Mouse (Mus musculus) granulocyte monocyte progenitor cell, adult 5-6 weeks (primary cell): Measurements from ENCODE around the gene Hs3st5. TPM values are rescaled to one million over a fixed set of nuclear protein-coding genes. Genes with fewer than 3 reads are reported as not detected.
"Not testable (repeated sequence)": the region's sequence is repeated elsewhere in the genome, so short reads cannot be mapped to it uniquely, and the experiment has no call there.

Experiments used
- ATAC-seq: replicated peaks from 2 replicates; pipeline ENCODE4 v1.8.0; 2016; ENCODE audit warnings: mild to moderate bottlenecking, moderate TSS enrichment, inconsistent platforms; ENCODE audit not compliant: poor library complexity, severe bottlenecking
- total RNA-seq, 2 experiments: library from RNA; stranded (forward) in 1 of 2; stranded (reverse) in 1 of 2; fragments of 200-712, 200-1000 nt in 1 of 2; fragments of >200 nt in 1 of 2; fragmentation: Nextera tagmentation in 1 of 2; gene quantifications; 2 replicates each; pipeline ENCODE4 v1.2.3; 2014 to 2017

The Hs3st5 gene
- total RNA-seq (2014; fragmentation: Nextera tagmentation) (not detected in 2 replicates), total RNA-seq (2017) (not detected in 2 replicates)

- ATAC-seq, result peak; percentile 70
Measured at GRCm38 (mm10) chr10:36506727-36507555, at the start of gene Hs3st5. Gene Hs3st5, plus strand, starts transcription at chr10:36506814.

GRCm38 (mm10) chr10:36468664-36469063 lies 38.0 kb upstream of the Hs3st5 start:
- ATAC-seq, result no peak

DNA sequence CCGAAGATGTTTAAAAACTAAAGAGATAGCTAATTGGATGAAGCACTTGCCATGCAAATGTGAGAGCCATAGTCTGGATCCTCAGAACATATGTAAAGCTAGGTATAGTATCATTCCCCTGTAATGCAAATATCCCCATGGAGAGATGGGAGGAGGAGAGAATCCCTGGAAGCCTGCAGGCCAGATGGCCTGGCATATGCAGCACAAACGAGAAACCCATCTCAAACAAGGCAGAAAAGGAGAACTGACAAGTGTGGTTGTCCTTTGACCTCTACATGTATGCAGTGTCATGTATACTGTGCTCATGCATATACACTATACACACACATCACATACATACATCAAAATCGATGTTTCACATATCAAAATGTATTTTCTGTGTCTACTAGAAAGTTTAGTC lies 35.5 kb upstream of the Hs3st5 start:
- ATAC-seq, result no peak

DNA sequence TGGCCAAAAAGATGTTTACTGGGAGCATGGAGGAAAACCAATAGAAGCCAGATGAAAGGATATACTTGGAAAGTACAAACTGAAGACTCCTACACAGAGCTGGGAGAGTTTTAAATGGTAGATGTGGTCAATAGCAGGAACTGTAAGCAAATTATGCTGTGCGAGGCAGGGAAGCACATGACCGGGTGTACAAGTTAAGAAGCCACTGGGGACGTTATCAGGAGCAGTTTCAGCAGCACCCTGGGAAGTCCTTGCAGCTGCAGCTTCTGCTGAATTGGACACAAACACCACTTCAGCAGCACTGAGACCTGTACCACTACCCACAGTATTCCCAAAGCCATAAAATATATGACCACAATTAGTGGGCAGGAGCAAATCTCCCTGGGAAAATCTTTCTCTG lies 31.8 kb upstream of the Hs3st5 start:
- ATAC-seq, result no peak

- no peak for ATAC-seq
Measured at GRCm38 (mm10) chr10:36477543-36477942, 29.1 kb upstream of the Hs3st5 start.

GRCm38 (mm10) chr10:36483362-36483761 lies 23.3 kb upstream of the Hs3st5 start:
- no peak for ATAC-seq

GRCm38 (mm10) chr10:36484011-36484410 lies 22.6 kb upstream of the Hs3st5 start:
- no peak for ATAC-seq

DNA sequence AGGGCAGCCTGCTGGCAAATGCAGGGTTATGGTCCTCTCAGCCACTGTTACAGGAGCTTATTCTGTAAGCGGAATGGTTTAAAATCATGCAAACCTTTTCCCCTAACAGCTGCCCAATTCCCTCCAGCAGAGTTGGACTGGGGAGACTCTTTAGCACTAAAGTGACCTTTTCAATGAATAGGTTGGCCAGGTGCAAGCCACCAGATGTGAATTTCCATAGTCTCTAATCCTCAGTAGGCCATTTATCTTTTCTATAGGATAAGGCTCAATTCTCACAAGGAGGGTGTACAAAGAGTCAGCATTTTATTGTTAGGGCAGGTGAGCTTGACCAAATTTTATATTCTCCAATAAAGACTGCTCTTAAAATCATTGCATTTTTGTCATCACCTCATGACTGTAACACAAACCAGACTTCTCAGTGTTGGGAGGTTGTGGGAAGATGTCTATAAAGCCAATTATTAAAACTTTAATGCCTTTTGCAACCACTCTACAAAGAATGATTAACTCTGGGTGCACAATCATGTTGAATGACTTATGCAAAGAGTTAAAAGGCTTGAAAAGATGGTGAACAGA lies 21.8 kb upstream of the Hs3st5 start:
- no peak for ATAC-seq

GRCm38 (mm10) chr10:36493566-36493965 lies 13.0 kb upstream of the Hs3st5 start:
- no peak for ATAC-seq

DNA sequence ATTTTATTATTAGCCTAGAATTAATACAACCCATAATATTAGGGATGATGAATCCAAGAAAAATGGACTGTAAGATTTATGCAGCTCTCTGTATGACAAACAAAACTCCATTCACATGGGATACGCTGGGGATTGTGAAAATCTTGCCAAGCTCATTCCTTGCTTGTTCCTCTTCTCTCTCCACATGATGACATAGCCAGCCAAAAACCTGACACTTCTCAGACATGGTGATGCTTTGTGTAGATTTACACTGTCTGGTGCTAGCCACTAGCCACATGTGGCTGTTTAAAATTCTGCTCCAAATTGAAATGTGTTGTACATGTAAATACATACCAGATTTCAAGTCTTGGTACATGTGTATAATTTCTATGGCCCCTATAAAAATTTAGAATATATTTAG lies 6.9 kb upstream of the Hs3st5 start:
- ATAC-seq, result no peak

- no peak for ATAC-seq
Measured at GRCm38 (mm10) chr10:36506033-36506726, 434 bp upstream of the Hs3st5 start.

- ATAC-seq, result no peak
Measured at GRCm38 (mm10) chr10:36507556-36507870, 899 bp downstream of the Hs3st5 start.

DNA sequence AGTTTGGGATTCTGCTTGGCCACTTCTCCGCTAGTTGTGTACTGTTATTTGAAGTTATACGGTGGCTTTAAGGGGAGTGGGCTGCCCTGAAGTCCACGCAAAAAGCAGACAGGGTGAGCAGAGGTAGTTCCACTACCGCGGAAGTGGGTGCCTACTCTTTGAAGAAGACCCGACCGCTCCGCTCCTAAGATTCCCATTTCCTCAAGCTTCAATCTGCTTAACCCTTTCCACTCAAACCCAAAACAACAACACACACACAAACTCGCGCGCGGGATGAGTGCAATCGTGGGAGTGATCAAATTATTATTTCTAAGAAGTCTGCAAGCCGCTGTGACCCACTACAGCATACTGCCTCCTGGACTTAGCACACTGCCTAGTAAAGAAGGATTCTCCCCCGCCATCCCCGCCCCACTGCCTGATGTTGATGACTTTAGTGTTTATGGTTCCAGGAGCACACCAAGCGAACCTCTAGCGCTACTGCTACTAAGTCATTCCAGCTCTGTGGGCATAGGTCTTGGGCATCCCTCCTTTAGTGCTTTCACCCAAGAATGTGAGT lies 1.5 kb downstream of the Hs3st5 start:
- no peak for ATAC-seq

DNA sequence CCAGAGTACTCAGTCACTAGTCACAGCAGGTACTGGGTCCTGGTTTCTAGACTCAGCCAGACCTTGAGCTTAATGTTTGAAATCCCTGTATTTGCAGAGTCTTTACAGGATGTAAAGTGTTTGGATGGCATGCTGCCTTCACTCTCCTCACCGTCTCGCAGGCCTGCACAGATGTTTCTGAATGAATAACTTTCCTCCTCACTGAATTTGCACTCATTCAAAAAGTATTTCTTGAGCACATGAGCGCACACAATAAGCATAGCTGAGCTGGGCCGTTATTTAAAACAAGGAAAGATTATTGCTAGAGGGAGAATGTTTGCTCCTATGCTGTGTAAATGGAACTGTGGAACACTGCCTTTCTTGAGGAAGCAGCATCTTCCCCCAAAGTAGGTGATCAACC lies 2.9 kb downstream of the Hs3st5 start:
- ATAC-seq, result no peak

GRCm38 (mm10) chr10:36523881-36524280 lies 17.3 kb downstream of the Hs3st5 start:
- no peak for ATAC-seq

DNA sequence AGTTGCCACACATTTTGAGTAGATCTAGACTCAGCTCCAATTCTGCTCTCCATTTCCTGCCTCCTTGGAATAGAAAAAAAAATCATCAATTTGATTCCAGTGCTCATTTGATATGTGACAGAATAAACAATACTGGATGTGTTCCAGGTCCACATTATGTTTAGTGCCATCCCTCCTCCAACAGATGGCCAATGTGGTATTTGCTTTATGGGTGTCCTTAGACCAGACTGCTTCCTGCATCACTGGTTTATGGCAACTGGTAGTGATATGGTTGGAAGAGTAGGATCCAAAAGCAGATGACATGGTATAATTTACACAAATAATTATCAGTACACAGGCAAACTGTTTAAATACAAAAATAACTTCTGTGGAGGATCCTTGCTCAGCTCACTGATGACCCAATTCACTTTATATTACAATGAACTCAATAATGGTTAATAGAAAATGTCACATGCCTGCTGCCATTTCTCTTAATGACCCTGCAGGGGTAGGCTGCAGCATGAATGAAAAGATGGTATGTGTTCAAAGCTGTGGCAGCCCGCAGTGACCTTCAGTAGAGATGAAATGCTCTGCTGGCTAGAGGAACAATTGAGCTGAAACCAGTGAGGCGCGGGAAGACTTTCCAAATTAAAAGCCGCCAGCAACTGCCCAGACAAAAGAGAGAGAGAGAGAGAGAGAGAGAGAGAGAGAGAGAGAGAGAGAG lies 27.2 kb downstream of the Hs3st5 start:
- no peak for ATAC-seq

- ATAC-seq, result no peak; the same call in 1 of the 2 replicates
Measured at GRCm38 (mm10) chr10:36546622-36547021, 40.0 kb downstream of the Hs3st5 start.

DNA sequence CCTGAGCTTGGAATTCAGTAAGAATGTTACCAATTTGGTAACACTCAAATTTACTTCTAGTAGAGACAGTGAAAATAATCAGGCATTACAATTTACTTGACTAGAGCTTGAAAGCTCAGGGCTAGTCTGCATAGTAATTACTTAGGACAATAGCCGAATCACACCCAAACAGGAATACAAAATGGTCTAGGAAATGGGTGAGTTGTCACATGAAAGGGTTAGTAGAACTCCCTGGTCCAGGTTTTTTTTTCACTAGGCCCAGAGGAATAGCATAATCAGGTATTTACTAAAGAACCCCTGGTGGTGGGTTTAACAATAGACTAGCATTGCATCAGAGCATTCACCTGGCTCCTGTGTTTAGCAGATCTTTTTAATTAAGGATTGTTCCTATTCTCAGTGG lies 41.1 kb downstream of the Hs3st5 start:
- not testable (repeated sequence) for ATAC-seq

GRCm38 (mm10) chr10:36554057-36554456 lies 47.4 kb downstream of the Hs3st5 start:
- ATAC-seq, result no peak
